Comparison of ENCODE assay signal across 10 mouse cellular contexts in genomic region chr14:25664310-25664695, GRCm38 (mm10). TPM values are rescaled to one million over a fixed set of nuclear protein-coding genes. Genes with fewer than 3 reads are reported as not detected.
A peak's percentile ranks its signal among the peaks of the same experiment; 100 is the strongest.
DNase-seq lines count a peak whose midpoint lies in the region; ATAC-seq lines count a peak whose summit lies in the region.
"Had no signal": no experiment of that assay in that cellular context is flagged by ENCODE, and none has a peak within 500 bp of the region (broad histone marks: within the 10 kb centered on the region; RNA-seq: fewer than 3 reads in every experiment).

No protein-coding gene starts in this region.

- intact Hi-C loops in heart, postnatal 10 days (cut with DNase I), result loop anchor here (2.0 kb wide), 1 partner anchor 30 kb away; the partner anchor contains the start of gene Ppif

- H3K4me3 ChIP-seq in heart, embryonic 13.5 days, result no peak overlapping the region
- no peak overlapping the region for H3K4me3 ChIP-seq in midbrain, embryonic 13.5 days (replicated peaks)
- H3K4me3 ChIP-seq: megakaryocyte, embryonic 14.5 days had no signal

- peaks cover 81% of the 10 kb centered on the region for H3K36me3 ChIP-seq in heart, embryonic 13.5 days
- peaks cover 80% of the 10 kb centered on the region for H3K36me3 ChIP-seq in midbrain, embryonic 13.5 days

- H3K9me3 ChIP-seq in heart, embryonic 13.5 days, result no peaks in the 10 kb centered on the region
- H3K9me3 ChIP-seq in midbrain, embryonic 13.5 days, result no peaks in the 10 kb centered on the region
- H3K9me3 ChIP-seq: megakaryocyte, embryonic 14.5 days had no signal

- peak overlapping the region; percentile 50 for H3K9ac ChIP-seq in heart, embryonic 13.5 days
- peak overlapping the region; percentile 23; the same call in 1 of the 2 replicates for H3K9ac ChIP-seq in midbrain, embryonic 13.5 days (replicated peaks)

- ATAC-seq in heart, embryonic 13.5 days (ENCODE audit: extremely low read depth, insufficient number of reproducible peaks, low FRiP score, low TSS enrichment), result no peak
- ATAC-seq in midbrain, embryonic 13.5 days, result no peak
- ATAC-seq: intestine, embryonic 16.5 days had no signal

- peak; percentile 52 for DNase-seq in cerebellum, adult 9-11 months
- DNase-seq in cerebellum, adult 8-10 months, result no peak
- DNase-seq in heart, postnatal 4 days, result no peak
- DNase-seq in heart, postnatal 10 days, result peak; percentile 32 to 43
- DNase-seq in gastrocnemius, adult 8-10 months (ENCODE audit: low spot score in 2 of 2), result no peak
- DNase-seq in lung, postnatal 4 days, result no peak

- H3K4me1 ChIP-seq in heart, embryonic 13.5 days, result peaks cover 49% of the 10 kb centered on the region
- 0 out of 2 replicates have a peak, but pooled peaks cover 6% of the 10 kb centered on the region for H3K4me1 ChIP-seq in midbrain, embryonic 13.5 days (replicated peaks)

- no peaks in the 10 kb centered on the region for H3K27me3 ChIP-seq in heart, embryonic 13.5 days (replicated peaks)
- no peaks in the 10 kb centered on the region for H3K27me3 ChIP-seq in midbrain, embryonic 13.5 days
- H3K27me3 ChIP-seq: megakaryocyte, embryonic 14.5 days had no signal

- peak overlapping the region; percentile 67 for H3K27ac ChIP-seq in heart, embryonic 13.5 days (replicated peaks)
- peak overlapping the region; percentile 76 for H3K27ac ChIP-seq in midbrain, embryonic 13.5 days

- WGBS in heart, embryonic 13.5 days, result 66% methylated on average over 7 of the region's 7 CpGs
- WGBS in midbrain, embryonic 13.5 days, result 83% methylated on average over 7 of the region's 7 CpGs

- H3K4me2 ChIP-seq in heart, embryonic 13.5 days, result no peak overlapping the region
- H3K4me2 ChIP-seq in midbrain, embryonic 13.5 days (replicated peaks), result no peak overlapping the region

RNA-seq across cellular contexts. Expression of gene Ppif, which starts 29.7 kb away (rescaled TPM):
- polyA plus RNA-seq in heart, embryonic 13.5 days (2015; fragmentation: Nextera tagmentation; extraction: Ambion mirVana), result 93.7 and 99.8 TPM in 2 replicates
- total RNA-seq in heart, postnatal 4 days (2021), result 100 to 1,000 TPM; 188 to 208 TPM
- 100 to 1,000 TPM; 248 to 271 TPM for total RNA-seq in heart, postnatal 10 days (2021)
- polyA plus RNA-seq in midbrain, embryonic 13.5 days (2015; fragmentation: Nextera tagmentation; extraction: Ambion mirVana), result 25.3 and 25.5 TPM in 2 replicates
- 10 to 100 TPM; 22.9 to 29.3 (median 28.8) TPM for total RNA-seq in gastrocnemius, adult 8-10 months (2022)

Comparison
In these comparisons a context has a peak if more than half of its experiments do, and no peak if none do; other contexts are left out.
1. DNase-seq: peak in cerebellum, adult 9-11 months (single experiment) and heart, postnatal 10 days (2 of 2); none in cerebellum, adult 8-10 months (single experiment), heart, postnatal 4 days (single experiment), gastrocnemius, adult 8-10 months (0 of 2) and lung, postnatal 4 days (0 of 2).
2. RNA of gene Ppif, which starts 29.7 kb away (total RNA-seq): 248 to 271 TPM in heart, postnatal 10 days and 188 to 208 TPM in heart, postnatal 4 days; 22.9 to 29.3 TPM in gastrocnemius, adult 8-10 months; every median in the first group is over 4 times any median in the second.